Mouse (Mus musculus) spleen, postnatal 36 days (tissue): Measurements from ENCODE around the gene Atp6v0a4.

Source experiments
- DNase-seq, 2 experiments: peaks; one replicate each; pipeline ENCODE4 v3.0.0; 2022; ENCODE audit warnings: low spot score in 2 of 2, mixed read lengths in 1 of 2

Gene Atp6v0a4

DNA sequence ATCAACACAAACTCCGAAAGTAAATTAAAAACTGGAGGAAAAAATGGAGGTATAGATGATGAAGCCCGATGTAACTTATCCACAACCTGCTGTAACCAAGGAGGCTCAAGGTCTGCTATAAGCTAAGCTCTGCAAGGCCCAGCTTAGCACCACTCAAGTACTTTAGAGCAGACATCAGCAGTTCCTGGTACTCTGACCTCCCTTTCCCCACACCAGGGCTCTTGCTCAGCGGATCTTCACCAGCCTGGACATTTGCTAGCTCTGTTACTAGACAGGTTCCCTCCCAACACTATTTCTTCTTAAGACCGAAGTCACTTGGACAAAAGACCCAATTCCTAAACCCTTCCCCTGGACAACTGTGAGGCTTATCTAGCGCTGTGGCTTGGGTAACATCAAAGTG is 496 bp upstream of the Atp6v0a4 start:
- no peak for DNase-seq

DNA sequence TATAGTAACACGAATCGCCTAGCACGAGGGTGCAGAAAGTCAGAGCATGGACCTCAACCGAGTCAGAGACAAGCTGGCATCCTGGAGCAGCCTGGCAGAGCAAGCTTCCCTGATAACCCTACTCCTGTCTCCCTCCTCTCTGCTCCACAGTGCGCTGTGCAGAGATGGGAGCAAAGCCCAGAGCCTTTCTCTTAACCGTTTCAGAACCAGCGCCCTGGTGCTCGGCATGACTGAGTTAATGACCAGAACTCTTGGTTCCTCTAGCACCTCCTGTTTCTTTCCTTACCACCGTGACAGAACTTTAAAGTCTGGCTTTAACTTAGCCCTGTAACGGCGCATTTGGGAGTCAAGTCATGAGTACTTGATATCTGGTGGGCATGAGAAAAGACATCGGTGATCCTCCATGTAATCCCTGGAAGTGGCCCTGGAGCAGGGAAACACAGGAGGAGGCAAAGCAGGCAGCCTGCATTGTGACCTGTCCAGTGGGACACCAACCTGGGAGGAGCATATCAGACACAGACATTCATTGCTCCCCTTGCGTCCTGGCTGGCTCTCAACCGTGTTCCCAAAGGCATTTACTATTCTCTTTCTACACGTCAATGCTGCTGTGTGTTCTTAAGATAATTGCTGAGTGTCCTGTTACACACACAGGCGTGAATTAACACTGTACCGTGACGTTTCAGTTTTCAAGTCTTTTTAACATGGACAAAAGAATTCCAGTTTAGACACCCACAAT is 747 bp downstream of the Atp6v0a4 start:
- DNase-seq, result no peak

DNA sequence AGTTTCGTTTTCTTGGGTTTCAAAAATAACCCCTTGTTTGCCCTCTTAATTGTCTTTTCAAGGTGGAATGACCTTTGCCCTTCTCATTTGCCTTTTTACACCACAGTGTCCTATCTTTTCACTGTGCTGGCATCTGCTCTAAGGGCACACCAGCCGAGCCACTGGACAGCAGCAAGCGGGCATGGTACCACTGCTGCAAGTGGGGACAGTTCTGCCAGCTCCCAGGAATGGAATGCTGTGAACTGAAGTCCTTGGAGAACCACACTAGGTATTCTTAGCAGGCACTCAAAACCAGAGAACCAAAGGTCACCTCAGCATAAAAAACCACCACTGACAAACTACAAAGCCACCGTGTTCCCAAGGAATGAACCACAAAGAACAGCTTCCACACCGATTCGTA is 1.6 kb downstream of the Atp6v0a4 start:
- DNase-seq, result no peak

DNA sequence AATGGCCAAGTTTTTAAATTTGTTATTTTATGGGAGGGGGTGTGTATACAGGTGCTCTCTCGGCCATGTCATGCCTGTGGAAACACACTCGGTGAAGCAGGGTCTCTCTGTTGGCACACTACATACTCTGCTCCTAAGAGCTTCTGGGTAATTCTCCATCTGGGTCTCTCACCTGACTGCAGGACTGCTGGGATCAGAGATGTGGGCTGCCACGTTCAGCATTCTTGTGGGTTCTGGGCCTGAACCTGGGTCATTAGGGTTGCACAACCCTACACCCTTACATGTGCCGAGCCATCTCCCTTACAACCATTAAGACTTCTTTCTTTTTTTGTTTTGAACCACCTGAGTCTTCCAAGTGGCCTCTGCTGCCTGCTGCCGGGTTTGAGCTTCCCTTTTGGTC is 2.5 kb downstream of the Atp6v0a4 start:
- DNase-seq, result no peak

DNA sequence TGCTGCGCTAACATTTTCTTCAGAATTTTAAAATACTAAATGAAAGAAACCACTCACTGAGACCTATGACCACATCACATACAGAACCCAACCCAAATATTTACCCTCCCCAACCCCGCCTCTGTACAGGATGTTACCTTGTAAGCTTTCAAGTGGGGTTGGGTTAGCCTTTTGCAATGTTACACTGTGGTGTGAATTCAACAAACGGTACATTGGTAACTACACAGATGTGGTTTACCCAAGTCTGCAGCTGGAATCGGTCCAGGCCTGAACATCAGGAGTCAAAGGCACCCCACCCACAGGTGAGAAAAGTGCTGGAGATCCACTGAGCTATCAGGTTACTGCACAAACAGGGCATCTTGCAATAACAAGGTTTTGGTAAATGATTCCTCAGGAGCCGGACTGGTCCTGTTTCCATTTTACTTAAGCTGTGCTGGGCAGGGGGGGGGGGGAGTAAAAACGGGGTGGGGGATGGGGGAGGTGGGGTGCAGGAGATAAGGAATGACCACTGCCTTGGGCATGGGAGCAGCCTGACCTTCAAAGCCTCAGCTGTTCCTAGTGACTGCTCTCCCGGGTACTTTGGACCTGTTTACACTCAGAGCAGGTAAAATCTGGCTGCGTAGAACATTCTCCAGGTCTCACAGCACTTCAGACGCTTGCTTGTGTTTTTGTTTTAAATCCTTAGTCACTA is 3.6 kb downstream of the Atp6v0a4 start:
- peak; percentile 11 to 15 for DNase-seq

DNA sequence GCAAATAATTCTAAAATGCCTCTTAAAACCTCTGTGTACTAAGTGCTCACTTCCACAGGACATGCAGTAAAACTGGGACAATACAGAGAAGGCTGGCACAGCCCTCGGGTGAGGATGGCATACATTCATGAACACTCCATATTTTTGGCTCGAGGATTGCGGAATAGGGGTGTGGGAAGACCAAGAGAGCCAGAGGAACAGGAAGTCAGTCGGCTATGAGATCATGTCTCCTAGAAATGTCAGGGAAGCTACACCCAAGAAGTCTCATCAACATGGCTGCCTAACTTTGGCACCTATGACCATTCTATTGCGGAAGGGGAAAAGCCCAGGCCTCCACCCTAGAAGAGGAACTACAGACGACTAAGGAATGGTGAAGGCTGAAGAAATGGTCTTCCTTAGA is 6.0 kb downstream of the Atp6v0a4 start:
- no peak for DNase-seq

DNA sequence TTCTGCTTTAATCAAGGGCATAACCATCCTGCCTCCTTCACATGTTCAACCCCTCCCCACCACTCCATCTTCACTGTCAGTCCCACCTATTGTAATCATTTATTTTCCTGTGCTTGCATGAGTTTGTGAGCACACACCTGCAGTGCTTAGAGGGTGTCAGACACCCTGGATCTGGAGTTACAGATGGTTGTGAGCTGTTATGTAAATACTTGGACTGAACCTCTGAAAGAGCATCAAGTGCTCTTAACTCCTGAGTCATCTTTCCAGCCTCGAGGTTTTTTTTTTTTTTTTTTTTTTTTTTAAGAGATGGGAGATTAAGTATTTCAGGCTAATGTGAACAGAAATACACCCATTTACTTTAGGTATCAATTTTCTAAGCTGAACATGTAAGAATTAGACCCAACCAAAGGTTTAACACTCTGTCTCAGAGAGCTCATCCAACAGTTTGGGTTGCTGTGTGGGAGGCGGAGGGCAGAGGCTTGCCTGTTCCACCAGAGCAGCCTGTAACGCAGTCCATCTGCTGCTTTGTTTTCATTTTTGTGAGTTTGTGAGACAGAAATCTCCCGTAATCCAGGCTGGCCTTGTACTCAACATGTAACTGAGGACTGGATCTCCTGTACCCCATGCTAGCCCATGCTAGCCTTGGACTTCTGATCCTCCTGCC is 8.1 kb downstream of the Atp6v0a4 start:
- DNase-seq, result no peak

DNA sequence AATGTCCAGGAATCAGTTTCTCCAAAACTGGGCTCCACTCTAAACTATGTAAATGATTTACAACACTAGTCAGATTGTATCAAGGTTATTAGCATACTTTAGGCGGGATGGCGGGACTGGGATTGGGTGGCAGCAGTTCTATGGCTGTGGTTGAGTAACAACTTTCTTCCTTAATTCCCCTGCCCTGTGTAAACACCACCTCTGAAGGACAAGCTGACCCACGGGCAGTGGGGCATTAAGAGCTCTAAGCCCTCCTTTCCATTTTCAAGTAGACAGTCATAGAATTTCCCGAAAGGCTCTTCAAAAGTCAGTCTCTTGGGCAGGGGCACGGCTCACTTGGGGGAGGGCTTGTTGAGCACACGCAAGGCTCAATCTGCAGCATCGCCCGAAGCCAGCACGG is 13.5 kb downstream of the Atp6v0a4 start:
- no peak for DNase-seq

DNA sequence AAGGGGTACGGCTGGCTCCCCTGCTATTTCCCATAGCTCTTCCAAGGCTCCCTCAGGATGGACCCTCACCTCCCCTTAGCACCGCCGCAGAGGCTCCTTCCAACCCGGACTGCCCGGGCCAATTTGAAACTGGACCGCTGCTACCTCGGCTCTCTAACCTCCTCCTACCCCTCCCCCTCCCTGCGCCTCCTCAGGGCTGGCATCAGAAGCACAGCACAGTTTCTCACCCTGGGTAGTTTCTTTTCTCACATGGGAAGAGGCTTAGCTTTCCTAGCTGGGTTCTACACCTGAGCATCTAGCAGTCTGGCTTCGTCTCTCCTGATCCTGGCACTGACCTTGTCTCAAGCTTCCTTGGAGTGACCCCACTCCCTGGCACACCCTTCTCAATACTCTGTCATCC is 14.5 kb downstream of the Atp6v0a4 start:
- DNase-seq, result no peak

DNA sequence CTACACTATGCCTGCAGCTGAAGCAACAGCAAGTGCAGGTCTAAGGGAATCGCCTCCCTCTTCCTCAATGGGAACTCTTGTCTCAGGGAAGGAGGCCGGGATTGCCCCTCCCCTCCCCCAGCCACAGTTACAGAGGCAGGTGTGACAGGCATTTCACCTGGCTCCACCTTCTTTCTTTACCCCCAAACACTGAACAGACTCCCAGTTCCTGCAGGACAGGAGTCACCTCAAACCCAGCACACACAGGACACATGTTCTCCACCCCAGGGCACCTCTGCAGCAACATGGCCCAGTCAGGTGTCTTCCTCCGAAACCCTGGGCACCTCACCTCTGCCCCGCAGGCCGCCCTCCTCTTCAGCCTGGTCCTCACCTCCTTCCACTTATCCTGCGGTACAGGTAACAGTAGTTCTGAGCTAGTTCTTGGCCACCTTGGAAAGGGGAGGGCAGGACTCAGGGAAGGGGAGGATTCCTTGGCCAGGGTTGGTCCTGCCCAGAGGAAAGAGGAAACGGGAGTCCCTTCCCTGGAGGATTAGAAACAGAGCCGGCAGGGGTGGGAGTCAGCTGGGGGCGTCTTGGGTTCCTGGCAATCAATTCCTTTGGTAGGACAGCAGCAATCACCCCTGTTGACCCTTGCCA is 15.1 kb downstream of the Atp6v0a4 start, which contains the start of gene Tmem213:
Tmem213 (plus strand) TSS at position 96 of the 636 bp plus-strand sequence.
- DNase-seq, result no peak

DNA sequence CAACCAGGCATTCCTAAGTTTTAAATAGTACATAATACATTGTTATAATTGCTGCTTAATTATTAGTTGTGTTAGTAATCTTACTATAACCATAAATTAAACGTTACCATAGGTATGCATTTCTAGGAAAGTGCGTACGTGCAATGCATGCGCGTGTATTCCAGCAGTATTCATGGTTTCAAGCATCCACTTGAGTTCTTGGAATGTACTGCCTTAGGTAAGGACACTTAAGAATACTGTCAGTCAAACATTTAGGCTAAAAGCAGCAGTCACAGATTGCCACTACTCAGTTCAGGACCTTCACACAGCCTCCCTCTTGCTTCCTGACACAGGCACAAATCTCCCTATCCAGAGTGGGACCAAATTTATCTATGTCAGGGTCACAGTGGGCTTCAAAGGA is 15.9 kb downstream of the Atp6v0a4 start:
- DNase-seq, result no peak

DNA sequence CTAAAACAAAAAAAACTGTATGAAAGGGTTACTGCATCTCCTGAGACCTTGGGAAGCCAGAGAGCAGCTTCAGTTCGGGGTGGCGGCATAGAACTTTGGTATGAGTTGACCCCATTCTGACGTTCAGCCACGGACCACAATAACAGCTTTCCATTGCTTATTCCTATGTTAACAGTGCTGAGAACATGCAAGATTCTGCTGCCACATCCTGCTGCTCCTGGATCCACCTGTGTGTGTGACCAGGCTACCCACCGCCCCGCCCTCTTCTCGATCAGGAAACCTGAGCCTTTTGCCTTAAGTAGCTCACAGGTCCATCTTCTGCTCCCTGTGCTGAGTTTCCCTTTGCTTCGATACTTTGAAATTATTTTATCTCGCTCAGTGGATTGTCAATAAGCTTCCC is 18.5 kb downstream of the Atp6v0a4 start:
- no peak for DNase-seq

DNA sequence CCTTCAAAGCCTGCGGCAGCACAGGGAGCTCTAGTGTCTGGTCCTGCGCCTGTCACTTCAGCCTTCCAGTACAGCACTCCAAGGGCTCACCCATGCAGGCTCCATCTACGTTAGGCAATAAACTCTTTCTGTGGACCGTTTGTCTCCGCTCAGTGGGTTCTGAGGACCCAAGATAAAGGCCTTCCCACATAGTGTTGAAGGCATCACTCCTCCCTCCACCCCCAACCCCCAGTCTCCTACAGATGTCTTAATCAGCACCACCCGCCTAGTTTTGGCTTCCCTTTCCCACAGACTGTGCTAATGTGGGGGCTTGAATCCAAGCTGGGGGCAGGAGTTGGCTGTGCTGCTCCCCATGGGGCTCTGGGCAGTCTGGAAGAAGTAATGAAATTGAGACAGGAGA is 20.6 kb downstream of the Atp6v0a4 start:
- DNase-seq, result no peak

DNA sequence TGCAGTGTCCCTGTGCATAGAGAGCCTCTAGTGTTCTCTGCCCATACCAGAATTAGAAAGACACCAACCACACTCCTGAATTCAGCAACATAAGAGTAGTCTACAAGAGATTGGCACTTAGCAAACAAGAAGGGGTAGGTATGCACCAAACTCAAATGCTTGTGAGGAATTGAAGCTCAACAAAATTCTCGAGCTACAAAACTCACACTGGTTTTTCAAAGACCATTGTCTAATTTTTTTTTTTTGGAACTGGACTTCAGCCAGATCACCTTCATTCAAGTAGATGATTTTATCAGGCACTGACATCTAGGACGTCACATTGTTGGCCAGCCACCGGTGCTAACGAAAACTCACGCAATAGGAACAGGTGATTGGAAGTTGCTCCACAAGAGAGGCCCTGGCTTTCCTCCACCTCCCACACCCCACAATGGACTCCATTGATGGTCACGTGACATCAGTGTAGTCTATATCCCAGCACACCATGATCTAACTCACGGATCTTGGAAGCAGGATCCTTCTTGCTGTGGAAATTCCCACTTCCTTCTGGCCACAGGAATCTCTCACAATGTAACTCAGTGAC is 22.1 kb downstream of the Atp6v0a4 start:
- DNase-seq, result no peak

DNA sequence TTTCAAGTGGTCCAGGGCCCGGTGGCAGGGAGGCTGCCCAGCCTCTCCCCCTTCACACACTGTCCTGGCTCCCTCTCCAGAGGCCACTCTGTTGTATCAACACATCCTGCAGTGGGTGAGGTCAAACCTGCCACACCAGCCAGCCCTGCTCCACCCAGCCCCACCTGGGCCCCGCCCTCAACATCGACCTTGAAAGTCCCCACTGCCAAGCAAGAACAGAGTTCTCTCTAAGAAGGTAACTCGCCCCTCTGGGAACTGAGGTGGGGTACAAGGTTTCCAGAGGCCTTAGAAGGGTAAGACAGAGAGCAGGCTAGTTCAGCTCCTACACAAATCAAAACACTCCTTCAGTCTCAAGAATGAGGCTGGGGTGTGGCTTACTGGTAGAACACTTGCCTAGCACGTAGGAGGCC is 27.4 kb downstream of the Atp6v0a4 start:
- no peak for DNase-seq

DNA sequence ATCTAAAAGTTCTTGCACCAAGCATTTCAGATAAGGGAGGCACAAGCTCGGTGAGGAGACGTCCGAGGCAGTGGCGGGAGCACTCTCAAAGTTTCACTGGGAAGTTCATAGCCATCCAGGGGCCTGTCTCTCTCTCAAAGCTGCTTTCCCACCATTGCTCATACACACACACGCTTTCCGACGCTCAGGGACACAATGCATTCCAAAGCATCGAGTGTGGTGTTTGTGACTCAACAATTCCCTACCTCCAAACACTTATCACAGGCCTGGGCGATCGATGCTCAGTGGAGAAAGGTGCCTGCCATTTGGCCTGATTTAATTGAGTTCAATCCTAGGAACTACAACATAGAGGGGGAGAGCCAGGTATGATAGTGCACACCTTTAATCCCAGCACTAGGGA is 29.7 kb downstream of the Atp6v0a4 start:
- no peak for DNase-seq

DNA sequence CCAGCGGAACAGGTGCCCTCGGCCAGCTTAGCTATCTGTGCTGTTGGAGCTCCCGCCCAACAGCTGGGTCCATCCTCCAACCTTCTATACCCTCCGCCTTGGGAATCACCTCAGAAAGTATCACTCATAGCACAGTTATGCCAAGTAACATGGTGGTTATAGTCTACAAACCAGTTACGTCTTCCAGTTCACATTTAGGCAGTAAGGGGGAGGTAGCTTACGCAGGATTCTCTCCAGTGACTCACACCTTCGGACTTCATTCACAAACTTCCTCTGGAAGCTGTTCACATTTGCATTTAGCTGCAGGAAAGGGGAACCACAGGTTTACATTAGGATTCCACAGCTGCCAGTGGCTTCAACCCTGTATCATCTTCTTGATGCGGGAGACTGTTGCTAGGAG is 31.8 kb downstream of the Atp6v0a4 start:
- DNase-seq, result no peak

DNA sequence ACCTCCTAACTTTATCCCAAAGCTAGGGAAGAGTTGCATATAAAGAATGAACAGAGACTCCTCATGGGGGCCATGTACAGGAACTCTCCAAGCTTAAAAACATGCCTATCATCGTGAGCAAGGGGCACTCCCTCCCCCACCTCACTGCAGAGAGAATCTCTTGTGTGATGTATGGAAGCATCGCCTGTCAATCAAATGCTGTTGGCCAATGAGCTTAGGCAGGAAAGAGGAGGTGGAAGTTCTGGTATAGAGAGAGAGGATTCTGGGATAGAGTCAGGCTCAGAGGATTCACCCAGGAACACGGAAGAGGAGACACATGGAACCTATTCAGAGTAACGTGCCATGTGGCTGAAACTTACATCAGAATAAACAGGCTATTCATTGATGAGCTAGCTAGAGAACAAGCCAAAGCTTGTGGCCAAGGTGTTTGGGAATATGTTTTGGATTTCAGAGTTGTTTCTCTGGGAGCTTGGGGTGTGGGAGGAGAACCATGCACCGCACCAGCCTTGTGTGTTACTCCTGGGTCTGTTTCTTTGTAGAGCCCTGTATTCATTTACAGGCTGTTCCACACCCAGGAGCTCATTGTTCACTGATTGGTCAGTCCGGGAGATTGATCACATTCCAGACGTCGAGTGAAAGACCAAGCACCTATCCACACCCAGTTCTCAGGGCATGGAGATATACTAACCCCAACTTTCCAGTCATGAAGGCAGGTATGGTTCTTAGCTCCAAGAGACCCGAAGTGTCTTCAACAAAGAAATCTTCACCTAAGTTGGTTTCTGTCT is 37.0 kb downstream of the Atp6v0a4 start:
- DNase-seq, result no peak

DNA sequence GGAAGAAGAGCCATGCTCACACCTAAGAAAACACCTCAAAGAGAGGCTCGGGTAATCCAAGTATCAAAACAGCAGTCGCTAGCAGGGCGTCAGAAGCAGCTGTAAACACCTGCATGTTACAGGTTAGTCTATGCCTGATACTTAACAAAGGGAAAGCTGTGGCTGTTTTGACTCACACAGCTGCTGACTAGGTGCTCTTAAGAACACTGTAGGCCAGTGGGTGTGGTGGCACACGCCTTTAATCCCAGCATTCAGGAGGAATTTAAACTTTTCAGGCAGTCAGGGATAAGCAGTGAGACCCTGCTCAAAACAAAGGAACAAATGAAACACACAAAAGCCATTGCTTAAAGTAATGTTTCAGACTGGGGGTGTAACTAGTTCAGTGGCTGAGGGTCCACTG is 41.2 kb downstream of the Atp6v0a4 start:
- DNase-seq, result no peak

DNA sequence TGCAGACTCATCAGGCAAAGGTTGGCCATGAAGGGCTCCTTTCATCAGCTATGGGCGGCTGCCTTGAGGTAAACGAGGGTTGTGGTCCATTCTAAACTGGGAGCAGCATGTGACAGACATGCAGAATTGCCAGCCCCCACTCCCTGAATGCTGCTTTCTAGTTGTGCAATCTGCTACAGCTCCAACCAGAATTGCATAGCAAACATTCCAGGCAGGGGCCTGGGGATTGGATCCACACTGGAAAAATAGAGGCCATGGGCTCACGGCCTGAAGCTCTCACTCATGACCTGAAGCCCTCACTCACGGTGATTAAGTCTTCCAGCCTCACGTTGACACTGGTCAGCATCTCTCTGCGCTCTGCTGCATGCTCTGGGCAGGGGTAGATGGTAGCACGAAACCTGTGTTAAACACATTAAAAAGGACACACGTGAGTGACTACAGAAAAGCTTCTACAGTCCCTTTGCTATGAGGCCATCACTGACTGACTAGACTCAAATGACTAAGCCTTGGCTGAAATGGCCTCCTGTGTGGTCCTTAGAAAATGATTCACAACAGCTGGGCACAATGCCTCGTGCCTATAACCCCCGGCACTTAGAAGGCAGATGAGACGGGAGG is 42.6 kb downstream of the Atp6v0a4 start:
- DNase-seq, result no peak

DNA sequence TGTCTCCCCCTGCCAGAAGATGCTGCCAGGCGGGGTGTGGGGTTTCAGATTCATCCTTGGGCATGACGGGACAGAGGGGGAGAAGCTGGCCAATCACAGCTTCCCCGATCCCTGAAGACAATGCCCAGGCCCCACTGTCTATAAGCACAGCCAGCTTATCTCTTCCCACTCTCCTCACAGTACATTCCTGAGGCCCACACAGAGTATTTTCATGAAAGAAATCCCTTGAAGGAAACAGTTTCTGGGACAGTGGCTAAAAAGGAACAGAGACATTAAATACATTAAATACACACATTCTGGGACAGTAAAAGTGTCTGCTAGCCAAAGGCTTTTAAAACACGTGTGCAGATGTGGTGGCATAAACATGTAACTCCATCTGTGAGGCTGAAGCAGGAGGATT is 44.0 kb downstream of the Atp6v0a4 start:
- DNase-seq, result no peak
